Mouse (Mus musculus): ENCODE data around the gene Rapgef1. TPM values are rescaled to one million over a fixed set of nuclear protein-coding genes. Genes with fewer than 3 reads are reported as not detected.

The Rapgef1 gene
- polyA plus RNA-seq, 1 experiment from 2014 or later = 17.0 TPM

GRCm38 (mm10) chr2:29731545-29731944 lies 112.0 kb downstream of the Rapgef1 start:
- ATAC-seq (ENCODE audit: insufficient number of reproducible peaks, low FRiP score, low TSS enrichment, low read depth) = no peak
- Histone ChIP-seq H3K4me1 (no peaks in the 10 kb centered on the region), H3K9me3 (replicated peaks) (no peaks in the 10 kb centered on the region), H3K36me3 (peaks cover 85% of the 10 kb centered on the region), H3K9ac (no peak overlapping the region), H3K27me3 (no peaks in the 10 kb centered on the region), H3K4me2 (replicated peaks) (no peak overlapping the region), H3K27ac (replicated peaks) (no peak overlapping the region), H3K4me3 (replicated peaks) (no peak overlapping the region)
- WGBS = 59% methylated on average over 3 of the region's 3 CpGs

- Histone ChIP-seq H3K27ac (replicated peaks) (no peak overlapping the region), H3K36me3 (peaks cover 86% of the 10 kb centered on the region), H3K4me1 (no peaks in the 10 kb centered on the region), H3K9me3 (replicated peaks) (no peaks in the 10 kb centered on the region), H3K9ac (no peak overlapping the region), H3K4me2 (replicated peaks) (no peak overlapping the region), H3K27me3 (no peaks in the 10 kb centered on the region), H3K4me3 (replicated peaks) (no peak overlapping the region)
- 90% methylated on average over 10 of the region's 10 CpGs for WGBS
- no peak for ATAC-seq (ENCODE audit: insufficient number of reproducible peaks, low FRiP score, low TSS enrichment, low read depth)
These were observed 113.0 kb downstream of the Rapgef1 start for GRCm38 (mm10) chr2:29732559-29732958.

DNA sequence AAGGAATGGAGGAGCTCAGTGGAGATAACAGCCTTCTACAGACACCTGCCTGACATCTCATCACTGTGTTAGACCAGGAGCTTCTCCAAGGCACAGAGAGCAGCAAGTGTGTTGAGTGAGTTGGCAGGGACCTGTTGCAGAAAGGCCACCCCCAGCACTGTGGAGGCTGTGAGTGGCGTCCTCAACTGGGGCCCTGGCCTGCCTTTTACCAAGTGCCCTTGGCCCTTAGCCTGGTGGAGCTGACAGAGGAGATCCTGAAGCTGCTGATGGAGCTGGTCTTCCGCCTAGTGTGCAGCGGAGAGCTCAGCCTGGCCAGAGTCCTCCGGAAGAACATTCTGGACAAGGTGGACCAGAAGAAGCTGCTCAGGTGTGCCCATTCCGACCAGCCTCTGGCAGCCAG lies 113.8 kb downstream of the Rapgef1 start:
- H3K4me2 ChIP-seq (replicated peaks) = no peak overlapping the region
- no peak overlapping the region for H3K9ac ChIP-seq
- H3K4me1 ChIP-seq = no peaks in the 10 kb centered on the region
- H3K36me3 ChIP-seq = peaks cover 86% of the 10 kb centered on the region
- H3K9me3 ChIP-seq (replicated peaks) = no peaks in the 10 kb centered on the region
- no peak overlapping the region for H3K27ac ChIP-seq (replicated peaks)
- H3K27me3 ChIP-seq = no peaks in the 10 kb centered on the region
- ATAC-seq (ENCODE audit: insufficient number of reproducible peaks, low FRiP score, low TSS enrichment, low read depth) = no peak
- WGBS = 92% methylated on average over 5 of the region's 5 CpGs
- no peak overlapping the region for H3K4me3 ChIP-seq (replicated peaks)

- WGBS = 80% methylated on average over 12 of the region's 12 CpGs
- H3K9ac ChIP-seq = no peak overlapping the region
- peaks cover 77% of the 10 kb centered on the region for H3K36me3 ChIP-seq
- ATAC-seq (ENCODE audit: insufficient number of reproducible peaks, low FRiP score, low TSS enrichment, low read depth) = no peak
- H3K27ac ChIP-seq (replicated peaks) = 0 out of 2 replicates have a peak overlapping the region, but pooled peaks have one; percentile 17
- 0 out of 2 replicates have a peak overlapping the region, but pooled peaks have one; percentile 5 for H3K4me3 ChIP-seq (replicated peaks)
- no peaks in the 10 kb centered on the region for H3K27me3 ChIP-seq
- H3K9me3 ChIP-seq (replicated peaks) = no peaks in the 10 kb centered on the region
- no peak overlapping the region for H3K4me2 ChIP-seq (replicated peaks)
- H3K4me1 ChIP-seq = peaks cover 5% of the 10 kb centered on the region; the same call in 1 of the 2 replicates
These were observed 116.2 kb downstream of the Rapgef1 start for GRCm38 (mm10) chr2:29735708-29736107.

GRCm38 (mm10) chr2:29737209-29737925 lies 117.8 kb downstream of the Rapgef1 start:
- H3K36me3 ChIP-seq = peaks cover 71% of the 10 kb centered on the region
- no peak for ATAC-seq (ENCODE audit: insufficient number of reproducible peaks, low FRiP score, low TSS enrichment, low read depth)
- WGBS = 91% methylated on average over 12 of the region's 12 CpGs
- no peaks in the 10 kb centered on the region for H3K9me3 ChIP-seq (replicated peaks)
- no peak overlapping the region for H3K4me2 ChIP-seq (replicated peaks)
- no peak overlapping the region for H3K9ac ChIP-seq
- peaks cover 5% of the 10 kb centered on the region; the same call in 1 of the 2 replicates for H3K4me1 ChIP-seq
- no peak overlapping the region for H3K4me3 ChIP-seq (replicated peaks)
- no peak overlapping the region for H3K27ac ChIP-seq (replicated peaks)
- H3K27me3 ChIP-seq = no peaks in the 10 kb centered on the region

- no peak overlapping the region for H3K9ac ChIP-seq
- peaks cover 5% of the 10 kb centered on the region; the same call in 1 of the 2 replicates for H3K4me1 ChIP-seq
- 61% methylated on average over 4 of the region's 4 CpGs for WGBS
- 0 out of 2 replicates have a peak overlapping the region, but pooled peaks have one; percentile 11 for H3K27ac ChIP-seq (replicated peaks)
- no peaks in the 10 kb centered on the region for H3K27me3 ChIP-seq
- H3K4me2 ChIP-seq (replicated peaks) = no peak overlapping the region
- H3K36me3 ChIP-seq = peaks cover 56% of the 10 kb centered on the region
- no peak for ATAC-seq (ENCODE audit: insufficient number of reproducible peaks, low FRiP score, low TSS enrichment, low read depth)
- no peak overlapping the region for H3K4me3 ChIP-seq (replicated peaks)
- H3K9me3 ChIP-seq (replicated peaks) = no peaks in the 10 kb centered on the region
These were observed 119.3 kb downstream of the Rapgef1 start for GRCm38 (mm10) chr2:29738799-29739198.

GRCm38 (mm10) chr2:29739368-29739767 lies 119.8 kb downstream of the Rapgef1 start:
- H3K27me3 ChIP-seq = no peaks in the 10 kb centered on the region
- H3K36me3 ChIP-seq = peaks cover 51% of the 10 kb centered on the region
- ATAC-seq (ENCODE audit: insufficient number of reproducible peaks, low FRiP score, low TSS enrichment, low read depth) = no peak
- H3K27ac ChIP-seq (replicated peaks) = no peak overlapping the region
- peaks cover 5% of the 10 kb centered on the region; the same call in 1 of the 2 replicates for H3K4me1 ChIP-seq
- H3K9me3 ChIP-seq (replicated peaks) = no peaks in the 10 kb centered on the region
- H3K9ac ChIP-seq = no peak overlapping the region
- H3K4me2 ChIP-seq (replicated peaks) = no peak overlapping the region
- 72% methylated on average over 5 of the region's 5 CpGs for WGBS
- H3K4me3 ChIP-seq (replicated peaks) = no peak overlapping the region

- no peak overlapping the region for H3K4me2 ChIP-seq (replicated peaks)
- peaks cover 34% of the 10 kb centered on the region for H3K36me3 ChIP-seq
- peaks cover 5% of the 10 kb centered on the region; the same call in 1 of the 2 replicates for H3K4me1 ChIP-seq
- H3K9ac ChIP-seq = no peak overlapping the region
- H3K27ac ChIP-seq (replicated peaks) = no peak overlapping the region
- no peaks in the 10 kb centered on the region for H3K9me3 ChIP-seq (replicated peaks)
- no peak overlapping the region for H3K4me3 ChIP-seq (replicated peaks)
- WGBS = 94% methylated on average over 6 of the region's 6 CpGs
- peaks cover 11% of the 10 kb centered on the region for H3K27me3 ChIP-seq
- no peak for ATAC-seq (ENCODE audit: insufficient number of reproducible peaks, low FRiP score, low TSS enrichment, low read depth)
These were observed 121.7 kb downstream of the Rapgef1 start for GRCm38 (mm10) chr2:29741207-29741606.

DNA sequence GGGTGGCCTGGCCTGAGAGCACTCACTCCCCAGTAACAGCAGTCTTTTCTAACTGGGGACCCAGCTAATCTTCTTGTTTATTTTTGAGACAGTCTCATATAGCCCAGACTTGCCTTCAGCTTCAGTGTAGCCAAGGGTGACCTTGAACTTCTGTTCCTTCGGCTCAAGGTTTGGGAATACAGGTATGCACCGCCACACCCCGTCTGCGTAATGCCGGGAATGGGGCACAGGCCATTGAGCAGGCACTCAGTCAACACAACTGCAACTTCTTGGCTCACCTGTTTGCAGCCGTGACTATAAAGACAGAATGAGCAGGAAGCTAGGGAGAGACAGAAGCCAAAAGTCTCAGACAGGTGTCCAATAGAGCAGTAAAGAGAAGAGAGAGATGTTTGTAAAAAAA lies 124.7 kb downstream of the Rapgef1 start:
- WGBS = 85% methylated on average over 6 of the region's 6 CpGs
- no peak overlapping the region for H3K9ac ChIP-seq
- peaks cover 6% of the 10 kb centered on the region; the same call in 1 of the 2 replicates for H3K36me3 ChIP-seq
- no peak overlapping the region for H3K4me2 ChIP-seq (replicated peaks)
- no peak for ATAC-seq (ENCODE audit: insufficient number of reproducible peaks, low FRiP score, low TSS enrichment, low read depth)
- H3K4me1 ChIP-seq = peaks cover 6% of the 10 kb centered on the region; the same call in 1 of the 2 replicates
- no peaks in the 10 kb centered on the region for H3K9me3 ChIP-seq (replicated peaks)
- H3K4me3 ChIP-seq (replicated peaks) = no peak overlapping the region
- peaks cover 39% of the 10 kb centered on the region for H3K27me3 ChIP-seq
- no peak overlapping the region for H3K27ac ChIP-seq (replicated peaks)

- Histone ChIP-seq H3K4me2 (replicated peaks) (peak overlapping the region; percentile 64), H3K9ac (no peak overlapping the region), H3K27me3 (peaks cover 63% of the 10 kb centered on the region), H3K4me1 (peaks cover 17% of the 10 kb centered on the region), H3K36me3 (no peaks in the 10 kb centered on the region), H3K9me3 (replicated peaks) (no peaks in the 10 kb centered on the region), H3K4me3 (replicated peaks) (peak overlapping the region; percentile 33), H3K27ac (replicated peaks) (no peak overlapping the region)
- ATAC-seq (ENCODE audit: insufficient number of reproducible peaks, low FRiP score, low TSS enrichment, low read depth) = no peak
- WGBS = 3% methylated on average over 50 of the region's 50 CpGs
These were observed 127.8 kb downstream of the Rapgef1 start for GRCm38 (mm10) chr2:29747188-29747782.

GRCm38 (mm10) chr2:29747852-29748251 lies 128.3 kb downstream of the Rapgef1 start:
- no peak for ATAC-seq (ENCODE audit: insufficient number of reproducible peaks, low FRiP score, low TSS enrichment, low read depth)
- Histone ChIP-seq H3K9ac (no peak overlapping the region), H3K36me3 (no peaks in the 10 kb centered on the region), H3K4me2 (replicated peaks) (no peak overlapping the region), H3K4me3 (replicated peaks) (no peak overlapping the region), H3K27ac (replicated peaks) (no peak overlapping the region), H3K27me3 (peaks cover 69% of the 10 kb centered on the region), H3K4me1 (peaks cover 17% of the 10 kb centered on the region), H3K9me3 (replicated peaks) (no peaks in the 10 kb centered on the region)
- WGBS = 50% methylated on average over 5 of the region's 5 CpGs

Data from embryonic facial prominence, embryonic 15.5 days (tissue).